Mouse (Mus musculus): ENCODE results near the gene Ddx54. TPM values are rescaled to one million over a fixed set of nuclear protein-coding genes. Genes with fewer than 3 reads are reported as not detected.

The Ddx54 gene
- polyA plus RNA-seq, 2 experiments from 2014 or later = 14.4 to 18.6 TPM

DNA sequence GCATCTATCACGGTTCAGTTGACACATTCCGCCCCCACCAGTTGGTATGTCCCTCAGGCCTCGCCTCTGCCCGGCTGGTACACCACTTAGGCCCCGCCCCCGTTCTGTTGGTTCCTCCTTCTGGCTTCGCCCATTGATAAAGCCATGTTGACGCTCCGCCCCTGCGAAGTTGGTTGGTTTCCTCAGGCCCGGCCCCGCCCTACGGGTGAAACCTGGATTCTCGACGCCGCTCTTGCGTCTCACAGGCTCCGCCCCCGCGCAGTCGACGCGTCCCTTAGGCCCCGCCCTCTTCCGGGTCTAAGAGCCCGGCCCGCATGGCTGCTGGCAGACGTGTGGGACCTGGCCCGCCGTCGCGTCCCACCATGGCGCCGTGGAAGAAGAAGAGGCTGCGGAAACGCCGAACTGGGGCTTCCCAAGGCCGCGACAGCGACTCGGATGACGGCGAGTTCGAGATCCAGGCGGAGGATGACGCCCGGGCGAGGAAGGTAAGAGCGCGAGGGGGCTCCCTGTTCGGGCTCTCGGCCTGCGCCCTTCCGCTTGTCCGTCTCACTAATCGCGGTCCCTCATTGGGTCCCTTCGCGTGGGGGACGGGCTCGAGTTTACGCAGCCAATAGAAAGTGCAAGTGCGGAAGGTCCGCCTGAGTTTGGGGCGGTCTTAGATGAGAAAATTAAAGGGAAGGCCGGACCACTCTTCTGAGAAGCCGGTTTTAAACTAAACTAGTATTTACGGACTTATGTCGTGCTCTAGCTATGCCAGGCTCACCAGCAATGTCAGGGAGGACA, 474 bp downstream of the Ddx54 start:
- ATAC-seq = peak; percentile 88

DNA sequence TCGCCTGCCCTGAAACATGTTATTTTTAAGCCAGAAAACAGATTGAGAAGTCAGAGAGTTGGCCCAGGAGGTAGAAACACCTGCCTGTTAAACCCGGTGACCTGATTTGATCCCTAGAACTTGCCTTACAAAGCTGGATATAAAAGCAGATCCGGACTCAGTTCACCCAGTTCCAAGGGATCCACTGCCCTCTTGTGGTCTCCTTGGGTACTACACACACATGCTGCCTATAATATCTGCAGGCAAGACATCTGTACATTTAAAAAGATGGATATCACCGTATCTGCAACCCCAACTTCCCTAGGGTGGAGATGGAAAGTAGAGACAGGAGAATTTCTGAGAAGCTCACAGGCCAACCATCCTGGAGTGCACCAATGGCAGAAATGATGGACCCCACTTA, 3.4 kb downstream of the Ddx54 start:
- no peak for ATAC-seq

GRCm38 (mm10) chr5:120618778-120619177, 6.2 kb downstream of the Ddx54 start:
- ATAC-seq = no peak

DNA sequence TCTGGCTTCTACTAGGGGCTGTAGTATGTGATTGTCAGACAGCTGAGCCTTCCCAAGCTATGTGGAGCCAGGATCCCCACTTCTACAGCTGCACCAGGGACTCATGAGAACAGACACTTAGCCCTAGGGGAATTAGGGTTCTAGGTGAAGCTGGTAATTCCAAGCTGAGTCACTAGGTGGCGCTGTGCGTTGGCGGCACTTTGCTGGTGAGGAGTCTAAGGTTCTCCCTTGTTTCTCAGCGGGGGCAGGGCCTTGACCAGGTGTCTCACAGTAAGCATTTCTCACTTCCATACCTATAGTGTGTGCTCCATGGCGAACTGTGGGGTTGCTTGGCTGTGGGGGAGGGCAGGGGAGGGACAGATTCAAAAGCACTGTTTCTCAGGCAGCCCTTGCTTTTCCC, 6.7 kb downstream of the Ddx54 start:
- no peak for ATAC-seq

DNA sequence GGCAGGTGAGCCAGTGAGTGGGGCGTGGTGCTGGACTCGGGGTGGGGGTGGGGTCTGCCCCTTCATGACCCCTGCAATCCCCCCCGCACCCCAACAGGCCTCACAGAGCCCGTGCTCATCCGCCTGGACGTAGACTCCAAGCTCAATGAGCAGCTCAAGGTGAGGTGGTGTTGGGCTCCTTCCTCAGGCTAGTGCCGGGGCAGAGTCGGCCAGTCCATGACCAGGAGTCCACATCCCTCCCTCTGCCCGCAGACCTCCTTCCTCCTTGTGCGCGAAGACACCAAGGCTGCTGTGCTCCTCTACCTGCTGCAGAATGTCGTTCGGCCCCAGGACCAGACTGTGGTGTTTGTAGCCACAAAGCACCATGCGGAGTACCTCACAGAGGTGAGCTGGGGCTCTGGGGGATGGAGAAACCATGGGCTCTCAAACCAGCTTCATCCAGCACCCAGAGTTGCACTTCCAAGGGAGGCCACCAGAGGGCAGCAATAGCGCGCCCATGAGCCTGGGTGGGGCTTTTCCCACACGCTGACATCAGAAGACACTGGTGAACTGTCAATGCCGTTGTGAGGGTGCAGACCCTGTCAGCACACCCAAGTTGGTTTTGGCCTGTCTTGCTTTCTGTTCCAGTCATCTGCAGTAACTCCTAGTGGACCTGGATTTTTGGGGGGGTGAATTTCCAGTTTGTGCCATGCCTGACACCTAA, 8.0 kb downstream of the Ddx54 start:
- peak; percentile 62 for ATAC-seq

GRCm38 (mm10) chr5:120621078-120621765, 8.7 kb downstream of the Ddx54 start:
- peak; percentile 77 for ATAC-seq

GRCm38 (mm10) chr5:120621846-120622197, 9.3 kb downstream of the Ddx54 start:
- ATAC-seq = no peak

- peak; percentile 40 for ATAC-seq
Measured at GRCm38 (mm10) chr5:120622198-120622851, 9.8 kb downstream of the Ddx54 start.

DNA sequence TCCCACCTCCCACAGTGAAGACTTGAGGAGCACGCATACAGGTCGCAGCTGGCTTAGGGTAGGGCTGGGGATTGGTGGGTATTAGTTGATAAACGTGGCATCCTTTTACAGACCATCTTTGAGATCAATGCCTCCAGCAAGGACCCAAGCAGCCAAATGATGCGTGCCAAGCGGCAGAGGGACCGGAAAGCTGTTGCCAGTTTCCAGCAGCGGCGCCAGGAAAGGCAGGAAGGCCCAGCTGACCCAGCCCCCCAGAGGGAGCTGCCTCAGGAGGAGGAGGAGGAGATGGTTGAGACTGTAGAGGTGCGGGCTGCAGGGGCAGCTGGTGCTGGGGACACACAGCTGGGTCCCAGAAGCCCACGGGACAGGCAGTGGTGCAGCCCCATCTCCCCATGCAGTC, 11.9 kb downstream of the Ddx54 start:
- no peak for ATAC-seq

DNA sequence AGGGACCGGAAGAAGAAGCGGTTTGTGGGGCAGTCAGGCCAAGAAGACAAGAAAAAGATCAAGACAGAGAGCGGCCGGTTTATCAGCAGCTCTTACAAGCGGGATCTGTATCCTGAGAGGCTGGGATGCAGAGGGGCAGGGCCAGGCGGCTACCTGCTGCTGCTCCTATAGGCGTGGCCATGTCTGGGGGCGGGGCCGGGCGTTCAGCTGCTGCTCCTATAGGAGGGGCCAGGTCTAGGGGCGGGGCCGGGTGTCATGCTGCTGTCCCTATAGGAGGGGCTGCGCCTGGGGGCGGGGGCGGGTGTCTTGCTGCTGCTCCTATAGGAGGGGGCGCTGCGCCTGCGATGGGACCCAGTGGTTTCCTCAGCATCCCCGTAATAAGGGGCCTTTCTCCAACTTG, 13.9 kb downstream of the Ddx54 start:
- no peak for ATAC-seq

GRCm38 (mm10) chr5:120627515-120628300, 15.2 kb downstream of the Ddx54 start:
- ATAC-seq = no peak

DNA sequence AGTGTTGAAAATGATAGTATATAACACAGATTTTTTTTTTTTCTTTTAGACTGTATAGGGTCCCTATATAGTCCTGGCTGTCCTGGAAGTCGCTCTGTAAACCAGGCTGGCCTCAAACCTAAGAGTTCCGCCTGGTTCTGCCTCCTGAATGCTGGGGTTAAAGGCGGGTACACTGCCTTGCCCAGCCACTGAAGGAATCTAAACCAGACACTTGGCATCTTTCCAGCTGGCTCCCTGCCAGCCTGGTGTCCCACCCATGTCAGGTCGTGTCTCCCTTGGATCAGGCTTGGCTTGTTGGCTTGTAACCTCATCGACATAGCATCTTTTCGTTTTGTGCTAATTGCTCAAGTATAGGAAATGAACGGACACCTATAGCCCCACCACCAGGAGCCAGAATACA, 16.1 kb downstream of the Ddx54 start:
- no peak for ATAC-seq

- peak; percentile 62 for ATAC-seq
Measured at GRCm38 (mm10) chr5:120631128-120631527, 18.6 kb downstream of the Ddx54 start.

GRCm38 (mm10) chr5:120631892-120632291, 19.4 kb downstream of the Ddx54 start:
- no peak for ATAC-seq

DNA sequence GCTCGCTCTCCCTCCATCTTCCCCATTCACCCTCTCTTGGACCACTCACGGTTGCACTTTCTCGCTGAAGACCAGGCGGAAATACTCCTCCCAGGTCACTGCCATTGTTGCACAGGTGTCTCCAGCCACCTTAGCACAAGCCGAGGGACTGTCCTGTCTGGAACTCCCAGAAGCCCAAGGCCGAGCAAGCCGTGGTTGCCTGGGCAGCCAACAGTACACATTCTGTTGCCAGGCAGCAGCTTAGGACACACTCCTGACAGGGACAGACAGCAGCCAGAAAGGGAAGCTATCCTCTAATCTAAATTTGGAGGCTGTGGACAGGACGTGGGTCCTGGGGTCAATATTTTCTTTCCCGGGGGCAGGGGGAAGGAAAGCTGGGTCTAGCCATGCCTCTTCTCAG, 21.6 kb downstream of the Ddx54 start, which contains the start of gene Cfap73:
Cfap73 (minus strand) TSS at position 105 of the 400 bp plus-strand sequence.
- no peak for ATAC-seq

- ATAC-seq = no peak
Measured at GRCm38 (mm10) chr5:120634860-120635259, 22.3 kb downstream of the Ddx54 start.

DNA sequence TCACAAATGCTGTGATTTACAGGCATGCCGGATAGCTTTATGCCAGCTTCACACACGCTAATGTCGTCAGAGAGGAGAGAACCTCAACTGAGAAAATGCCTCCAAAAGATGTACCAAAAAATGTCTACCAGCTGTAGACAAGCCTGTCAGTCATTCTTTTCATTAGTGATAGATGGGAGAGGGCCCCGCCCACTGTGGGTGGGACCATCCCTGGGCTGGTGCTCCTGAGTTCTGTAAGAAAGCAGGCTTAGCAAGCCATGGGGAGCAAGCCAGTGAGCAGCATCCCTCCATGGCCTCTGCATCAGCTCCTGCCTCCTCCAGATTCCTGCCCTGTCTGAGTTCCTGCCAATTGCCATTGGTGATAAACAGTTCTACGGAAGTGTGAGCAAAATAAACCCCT, 23.1 kb downstream of the Ddx54 start:
- no peak for ATAC-seq

- no peak for ATAC-seq
Measured at GRCm38 (mm10) chr5:120640094-120640493, 27.6 kb downstream of the Ddx54 start.

DNA sequence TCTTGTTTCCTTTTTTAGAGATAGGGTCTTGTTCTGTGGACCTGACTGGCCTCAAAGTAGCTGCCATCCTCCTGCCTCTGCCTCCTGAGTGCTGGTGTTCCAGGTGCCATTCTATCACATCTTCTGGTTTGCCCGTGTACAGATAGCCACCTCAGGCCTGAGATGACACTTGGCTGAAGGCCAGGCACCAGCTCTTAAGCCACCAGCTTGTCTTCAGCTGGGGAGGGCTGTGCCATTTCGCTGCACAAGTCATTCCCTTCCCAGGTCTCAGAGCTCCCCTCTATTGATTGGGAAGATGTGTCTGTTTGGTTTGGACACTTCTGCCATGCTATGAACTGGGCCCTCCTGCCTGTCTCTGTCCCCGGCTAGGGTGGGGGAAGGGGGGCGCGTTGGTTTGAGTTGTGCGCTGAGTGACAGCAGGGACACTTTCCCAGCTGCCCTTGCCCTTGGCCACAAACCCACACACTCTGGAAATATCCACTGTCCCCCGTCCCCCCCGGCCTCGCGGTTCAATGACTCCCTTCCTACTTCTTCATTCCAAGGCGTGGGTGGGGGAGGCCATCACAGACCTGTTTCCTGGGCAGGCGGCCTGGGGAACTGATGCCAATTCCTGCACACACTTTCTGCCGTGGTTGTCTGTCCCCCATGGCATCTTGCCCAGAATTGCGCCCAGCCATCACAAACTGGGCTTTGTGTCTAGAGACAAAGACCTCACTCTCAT, 31.0 kb downstream of the Ddx54 start:
- ATAC-seq = no peak

- no peak for ATAC-seq
Measured at GRCm38 (mm10) chr5:120644227-120644626, 31.7 kb downstream of the Ddx54 start.

- ATAC-seq = no peak
Measured at GRCm38 (mm10) chr5:120645851-120646250, 33.3 kb downstream of the Ddx54 start.

GRCm38 (mm10) chr5:120647361-120647760, 34.8 kb downstream of the Ddx54 start:
- ATAC-seq = no peak
